Mouse (Mus musculus) lung, embryonic 15.5 days (tissue): ENCODE results near the gene Apol9b. TPM values are rescaled to one million over a fixed set of nuclear protein-coding genes. Genes with fewer than 3 reads are reported as not detected.
"Not testable (repeated sequence)": the region's sequence is repeated elsewhere in the genome, so short reads cannot be mapped to it uniquely, and the experiment has no call there.

ENCODE experiments used
- ATAC-seq: fragments of 200-750 bp; cut with Nextera tagmentation; 2 replicates; pipeline ENCODE4 v1.8.0; 2017; ENCODE audit warnings: moderate number of reproducible peaks, borderline replicate concordance; ENCODE audit not compliant: low FRiP score, low TSS enrichment; ENCODE audit errors: extremely low read depth
- H3K27ac ChIP-seq: fragments of 300-500 bp; sonication (generic); 2 replicates; pipeline ENCODE4 v1.5.1; 2015; ENCODE audit warnings: moderate library complexity, mild to moderate bottlenecking, inconsistent platforms
- H3K27me3 ChIP-seq: fragments of 300-500 bp; sonication (generic); 2 replicates; pipeline ENCODE4 v1.6.1; 2015; ENCODE audit warnings: inconsistent platforms
- H3K36me3 ChIP-seq: fragments of 300-500 bp; sonication (generic); 2 replicates; pipeline ENCODE4 v1.6.1; 2015; ENCODE audit warnings: inconsistent platforms
- H3K4me1 ChIP-seq: fragments of 300-500 bp; sonication (generic); 2 replicates; pipeline ENCODE4 v1.6.1; 2015; ENCODE audit warnings: inconsistent platforms
- H3K4me2 ChIP-seq: fragments of 300-500 bp; sonication (generic); 2 replicates; pipeline ENCODE4 v1.6.1; 2015; ENCODE audit warnings: inconsistent platforms, mild to moderate bottlenecking, moderate library complexity
- H3K4me3 ChIP-seq: fragments of 300-500 bp; sonication (generic); 2 replicates; pipeline ENCODE4 v1.5.1; 2015; ENCODE audit warnings: mild to moderate bottlenecking, inconsistent platforms
- H3K9ac ChIP-seq: fragments of 300-500 bp; sonication (generic); 2 replicates; pipeline ENCODE4 v1.6.1; 2015; ENCODE audit warnings: inconsistent platforms
- H3K9me3 ChIP-seq: fragments of 300-500 bp; sonication (generic); 2 replicates; pipeline ENCODE4 v1.6.1; 2016; ENCODE audit warnings: inconsistent platforms
- WGBS: fragments of 180-500 bp; shearing (Covaris S2); methylation state at CpG from one replicate; pipeline ENCODE4 v1.1.7; 2015; 5-methylcytosine and 5-hydroxymethylcytosine counted together
- polyA plus RNA-seq: library from polyadenylated mRNA; unstranded; fragments of >200 nt; fragmentation: Nextera tagmentation; extraction: Ambion mirVana; gene quantifications from 2 replicates; pipeline ENCODE4 v1.2.1, GENCODE M21; 2015

Apol9b gene
- polyA plus RNA-seq, 1 experiment from 2014 or later = not detected

- ATAC-seq, H3K9me3 ChIP-seq, H3K36me3 ChIP-seq, H3K9ac ChIP-seq, H3K4me3 ChIP-seq, H3K4me2 ChIP-seq, H3K27me3 ChIP-seq, H3K27ac ChIP-seq, H3K4me1 ChIP-seq: not testable (repeated sequence)
- WGBS = 70% methylated on average over 3 of the region's 3 CpGs
Measured at GRCm38 (mm10) chr15:77727745-77728144, 1.1 kb upstream of the Apol9b start.

GRCm38 (mm10) chr15:77731605-77732004 lies 2.8 kb downstream of the Apol9b start:
- H3K36me3 ChIP-seq = no peaks in the 10 kb centered on the region
- H3K9ac ChIP-seq = no peak overlapping the region
- H3K4me2 ChIP-seq = no peak overlapping the region
- H3K4me1 ChIP-seq = no peaks in the 10 kb centered on the region
- no peaks in the 10 kb centered on the region for H3K27me3 ChIP-seq
- no peaks in the 10 kb centered on the region for H3K9me3 ChIP-seq
- H3K27ac ChIP-seq = no peak overlapping the region
- 84% methylated on average over 5 of the region's 5 CpGs for WGBS
- no peak overlapping the region for H3K4me3 ChIP-seq
- no peak for ATAC-seq

GRCm38 (mm10) chr15:77732851-77733250 lies 4.0 kb downstream of the Apol9b start:
- not testable (repeated sequence) for H3K9ac ChIP-seq, H3K36me3 ChIP-seq, H3K27me3 ChIP-seq, H3K4me2 ChIP-seq, H3K9me3 ChIP-seq, H3K4me1 ChIP-seq, ATAC-seq, H3K27ac ChIP-seq, H3K4me3 ChIP-seq
- WGBS = 69% methylated on average over 10 of the region's 10 CpGs

- H3K4me3 ChIP-seq, H3K9ac ChIP-seq, H3K9me3 ChIP-seq, ATAC-seq, H3K4me1 ChIP-seq, H3K4me2 ChIP-seq, H3K36me3 ChIP-seq, H3K27me3 ChIP-seq, H3K27ac ChIP-seq: not testable (repeated sequence)
- WGBS = 37% methylated on average over 8 of the region's 8 CpGs
Measured at GRCm38 (mm10) chr15:77733380-77733779, 4.5 kb downstream of the Apol9b start.

GRCm38 (mm10) chr15:77733903-77734302 lies 5.1 kb downstream of the Apol9b start:
- H3K27me3 ChIP-seq, H3K4me2 ChIP-seq, ATAC-seq, H3K36me3 ChIP-seq, H3K9me3 ChIP-seq, H3K4me1 ChIP-seq, H3K4me3 ChIP-seq, H3K27ac ChIP-seq, H3K9ac ChIP-seq: not testable (repeated sequence)
- WGBS = 47% methylated on average over 4 of the region's 4 CpGs

GRCm38 (mm10) chr15:77740511-77741297 lies 11.9 kb downstream of the Apol9b start:
- H3K27ac ChIP-seq = no peak overlapping the region
- no peak overlapping the region for H3K4me3 ChIP-seq
- no peak overlapping the region for H3K9ac ChIP-seq
- H3K27me3 ChIP-seq = no peaks in the 10 kb centered on the region
- 66% methylated on average over 9 of the region's 9 CpGs for WGBS
- H3K36me3 ChIP-seq = no peaks in the 10 kb centered on the region
- ATAC-seq = no peak
- H3K4me2 ChIP-seq = no peak overlapping the region
- no peaks in the 10 kb centered on the region for H3K4me1 ChIP-seq
- no peaks in the 10 kb centered on the region for H3K9me3 ChIP-seq

GRCm38 (mm10) chr15:77741556-77741955 lies 12.7 kb downstream of the Apol9b start:
- H3K4me1 ChIP-seq, H3K27ac ChIP-seq, H3K4me2 ChIP-seq, H3K27me3 ChIP-seq, H3K36me3 ChIP-seq, H3K4me3 ChIP-seq, H3K9me3 ChIP-seq, H3K9ac ChIP-seq, ATAC-seq: not testable (repeated sequence)
- WGBS = 76% methylated on average over 6 of the region's 6 CpGs

- no peak overlapping the region for H3K27ac ChIP-seq
Measured at GRCm38 (mm10) chr15:77744632-77745031, 15.8 kb downstream of the Apol9b start.

GRCm38 (mm10) chr15:77745081-77745480 lies 16.2 kb downstream of the Apol9b start:
- ATAC-seq = no peak
- Histone ChIP-seq H3K36me3 (no peaks in the 10 kb centered on the region), H3K9ac (no peak overlapping the region), H3K4me2 (no peak overlapping the region), H3K4me3 (no peak overlapping the region), H3K4me1 (no peaks in the 10 kb centered on the region), H3K27ac (no peak overlapping the region), H3K9me3 (no peaks in the 10 kb centered on the region), H3K27me3 (no peaks in the 10 kb centered on the region)

More at GRCm38 (mm10) chr15:77744632-77745031, 15.8 kb downstream of the Apol9b start:
- Histone ChIP-seq H3K9me3 (no peaks in the 10 kb centered on the region), H3K4me2 (no peak overlapping the region), H3K27me3 (no peaks in the 10 kb centered on the region), H3K4me1 (no peaks in the 10 kb centered on the region), H3K4me3 (no peak overlapping the region), H3K9ac (no peak overlapping the region), H3K36me3 (no peaks in the 10 kb centered on the region)
- WGBS = 22% methylated on average over 5 of the region's 5 CpGs
- no peak for ATAC-seq

GRCm38 (mm10) chr15:77746326-77746725 lies 17.5 kb downstream of the Apol9b start:
- Histone ChIP-seq H3K27ac (no peak overlapping the region), H3K9ac (no peak overlapping the region), H3K36me3 (no peaks in the 10 kb centered on the region), H3K9me3 (no peaks in the 10 kb centered on the region), H3K4me1 (no peaks in the 10 kb centered on the region), H3K4me3 (no peak overlapping the region), H3K27me3 (no peaks in the 10 kb centered on the region), H3K4me2 (no peak overlapping the region)
- 84% methylated on average over 1 of the region's 1 CpGs for WGBS
- ATAC-seq = no peak

GRCm38 (mm10) chr15:77748414-77748813 lies 19.6 kb downstream of the Apol9b start:
- no peak for ATAC-seq
- Histone ChIP-seq H3K9ac (no peak overlapping the region), H3K9me3 (no peaks in the 10 kb centered on the region), H3K4me1 (no peaks in the 10 kb centered on the region), H3K27ac (no peak overlapping the region), H3K4me2 (no peak overlapping the region), H3K36me3 (no peaks in the 10 kb centered on the region), H3K4me3 (no peak overlapping the region), H3K27me3 (no peaks in the 10 kb centered on the region)
- WGBS = 48% methylated on average over 3 of the region's 3 CpGs

- no peak overlapping the region for H3K4me3 ChIP-seq
- WGBS = 85% methylated on average over 10 of the region's 10 CpGs
- no peak overlapping the region for H3K9ac ChIP-seq
- no peaks in the 10 kb centered on the region for H3K27me3 ChIP-seq
- H3K27ac ChIP-seq = no peak overlapping the region
- H3K4me1 ChIP-seq = no peaks in the 10 kb centered on the region
- no peak for ATAC-seq
- no peaks in the 10 kb centered on the region for H3K36me3 ChIP-seq
- H3K9me3 ChIP-seq = no peaks in the 10 kb centered on the region
- no peak overlapping the region for H3K4me2 ChIP-seq
Measured at GRCm38 (mm10) chr15:77749717-77750116, 20.9 kb downstream of the Apol9b start.

GRCm38 (mm10) chr15:77750461-77750860 lies 21.6 kb downstream of the Apol9b start:
- Histone ChIP-seq H3K9me3 (no peaks in the 10 kb centered on the region), H3K36me3 (no peaks in the 10 kb centered on the region), H3K4me2 (no peak overlapping the region), H3K4me3 (no peak overlapping the region), H3K4me1 (no peaks in the 10 kb centered on the region), H3K27me3 (no peaks in the 10 kb centered on the region), H3K27ac (no peak overlapping the region), H3K9ac (no peak overlapping the region)
- WGBS = 36% methylated on average over 1 of the region's 1 CpGs
- no peak for ATAC-seq
